Mouse (Mus musculus): ENCODE measurements around the gene Ctsw.

GRCm38 (mm10) chr19:5511074-5511632 is 42.8 kb upstream of the Ctsw start:
- no peak for TF ChIP-seq CTCF (IDR thresholded peaks at IDR 0.05; ENCODE audit: low read depth, low read length)
- no peak for TF ChIP-seq POLR2A (IDR thresholded peaks at IDR 0.05; ENCODE audit: extremely low read depth, insufficient read depth, low read length)
